Mouse (Mus musculus) thymus, postnatal 36 days (tissue): ENCODE data around the gene Chst11.

Source experiments
- DNase-seq, 2 experiments: peaks; one replicate each; pipeline ENCODE4 v3.0.0; 2022; ENCODE audit warnings: mixed read lengths in 2 of 2

Gene Chst11

GRCm38 (mm10) chr10:83150587-83150986 lies 165.3 kb downstream of the Chst11 start:
- DNase-seq = no peak

GRCm38 (mm10) chr10:83151362-83151761 lies 166.1 kb downstream of the Chst11 start:
- no peak for DNase-seq

GRCm38 (mm10) chr10:83151896-83152685 lies 166.8 kb downstream of the Chst11 start:
- DNase-seq = no peak

- no peak for DNase-seq
Measured at GRCm38 (mm10) chr10:83152723-83153122, 167.4 kb downstream of the Chst11 start.

- DNase-seq = no peak
Measured at GRCm38 (mm10) chr10:83153374-83153773, 168.1 kb downstream of the Chst11 start.

GRCm38 (mm10) chr10:83153887-83154286 lies 168.6 kb downstream of the Chst11 start:
- DNase-seq = peak; percentile 33 to 57

GRCm38 (mm10) chr10:83157289-83157688 lies 172.0 kb downstream of the Chst11 start:
- no peak for DNase-seq

GRCm38 (mm10) chr10:83158322-83158721 lies 173.0 kb downstream of the Chst11 start:
- DNase-seq = no peak

GRCm38 (mm10) chr10:83159229-83159628 lies 173.9 kb downstream of the Chst11 start:
- DNase-seq = no peak

GRCm38 (mm10) chr10:83161656-83162365 lies 176.5 kb downstream of the Chst11 start:
- no peak for DNase-seq

GRCm38 (mm10) chr10:83163946-83164345 lies 178.6 kb downstream of the Chst11 start:
- no peak for DNase-seq

GRCm38 (mm10) chr10:83164901-83165435 lies 179.7 kb downstream of the Chst11 start:
- DNase-seq = no peak

- DNase-seq = no peak
Measured at GRCm38 (mm10) chr10:83165521-83166243, 180.4 kb downstream of the Chst11 start.

GRCm38 (mm10) chr10:83166272-83166671 lies 181.0 kb downstream of the Chst11 start:
- no peak for DNase-seq

GRCm38 (mm10) chr10:83167492-83167891 lies 182.2 kb downstream of the Chst11 start:
- no peak for DNase-seq

GRCm38 (mm10) chr10:83168303-83169056 lies 183.2 kb downstream of the Chst11 start:
- no peak for DNase-seq

- no peak for DNase-seq
Measured at GRCm38 (mm10) chr10:83169554-83169953, 184.3 kb downstream of the Chst11 start.

GRCm38 (mm10) chr10:83178151-83178550 lies 192.9 kb downstream of the Chst11 start:
- DNase-seq = no peak

- no peak for DNase-seq
Measured at GRCm38 (mm10) chr10:83178661-83179060, 193.4 kb downstream of the Chst11 start.

GRCm38 (mm10) chr10:83181831-83182572 lies 196.7 kb downstream of the Chst11 start:
- peak; percentile 29 to 57 for DNase-seq

GRCm38 (mm10) chr10:83182573-83182960 lies 197.3 kb downstream of the Chst11 start:
- peak; percentile 68 to 69 for DNase-seq
